Mouse (Mus musculus) liver, embryonic 14.5 days (tissue): ENCODE data around the gene Sema4a.

Source experiments
- CTCF ChIP-seq: IDR thresholded peaks from 2 replicates; pipeline ENCODE4 v1.5.1; 2016; ENCODE audit warnings: antibody characterized with exemption, low read depth, control low read depth
- EP300 ChIP-seq: IDR thresholded peaks from 2 replicates; pipeline ENCODE4 v1.6.1; 2016; ENCODE audit warnings: antibody characterized with exemption, low read depth

- TF ChIP-seq CTCF (no peak), EP300 (no peak)
Observed at GRCm38 (mm10) chr3:88456313-88456712, 4.7 kb downstream of the Sema4a start.
